Mouse (Mus musculus) activated CD4-positive, CD25-positive, alpha-beta regulatory T cell, adult 9 weeks (primary cell): ENCODE data around the gene Vmn1r219. TPM values are rescaled to one million over a fixed set of nuclear protein-coding genes. Genes with fewer than 3 reads are reported as not detected.

Experiments used
- polyA plus RNA-seq: library from polyadenylated mRNA; unstranded; fragments of 100-300 nt; shearing (Covaris generic); gene quantifications from one replicate; pipeline ENCODE4 v1.2.1, GENCODE M21; 2017

The Vmn1r219 gene
- not detected for polyA plus RNA-seq

GRCm38 (mm10) chr13:23159012-23159411, at the start of gene Vmn1r219:
Vmn1r219 (plus strand) TSS chr13:23159312.

DNA sequence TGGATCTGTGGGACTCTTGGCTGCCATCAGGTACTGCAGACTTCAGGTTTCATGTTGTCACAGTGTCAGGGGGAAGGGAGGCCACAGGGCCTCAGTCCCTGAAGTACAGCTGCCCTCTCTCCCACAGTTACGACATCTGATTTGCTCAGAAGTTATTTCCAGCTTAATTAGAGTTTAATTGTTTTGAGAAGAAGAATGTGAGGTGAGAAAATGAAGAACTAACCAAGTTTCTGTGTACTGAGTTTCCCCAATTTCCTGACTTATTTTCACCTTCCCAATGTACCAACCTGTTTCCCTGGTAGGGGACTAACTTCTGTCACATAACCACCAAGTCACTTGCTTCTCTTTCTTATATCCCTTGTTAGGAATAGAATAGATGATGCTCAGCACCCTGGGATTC, 41.0 kb upstream of the Vmn1r219 start, which contains the start of gene Vmn1r217:
Gene Vmn1r217 (minus strand): TSS at position 101 of the 400 bp plus-strand sequence.

GRCm38 (mm10) chr13:23133099-23133498, 26.0 kb upstream of the Vmn1r219 start, which contains the start of gene Vmn1r218:
Vmn1r218 (plus strand) TSS chr13:23133155.

GRCm38 (mm10) chr13:23187875-23188274, 28.8 kb downstream of the Vmn1r219 start, which contains the start of gene Vmn1r220:
Vmn1r220 (minus strand) TSS chr13:23187975.

DNA sequence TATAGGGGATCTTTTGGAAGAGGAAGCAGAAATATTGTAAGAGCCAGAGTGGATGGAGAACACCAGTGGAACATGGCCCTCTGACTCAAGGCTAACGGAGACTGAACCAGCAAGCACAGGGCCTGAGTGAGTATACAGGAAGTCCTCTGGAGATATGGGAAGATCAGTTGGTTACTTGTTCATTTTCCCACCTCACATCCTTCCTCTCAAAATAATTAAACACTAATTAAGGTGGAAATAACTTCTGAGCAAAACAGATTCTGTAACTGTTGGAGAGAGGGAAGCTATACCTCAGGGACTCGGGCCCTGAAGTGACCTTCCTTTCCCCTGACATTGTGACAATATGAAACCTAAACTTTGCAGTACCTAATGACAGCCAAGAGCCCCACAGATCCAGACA, 54.7 kb downstream of the Vmn1r219 start, which contains the start of gene Vmn1r221:
Gene Vmn1r221 (plus strand): TSS at position 301 of the 400 bp plus-strand sequence.

Other genes with a start within 250 kb of the Vmn1r219 start
- not detected for gene Vmn1r213, start 151.7 kb upstream of the Vmn1r219 start, polyA plus RNA-seq
- gene Vmn1r214, start 128.9 kb upstream of the Vmn1r219 start, polyA plus RNA-seq, result not detected
- gene Vmn1r215, start 91.3 kb upstream of the Vmn1r219 start, polyA plus RNA-seq, result not detected
- not detected for gene Vmn1r217, start 41.1 kb upstream of the Vmn1r219 start, polyA plus RNA-seq
- 0.04 TPM for gene Vmn1r218, start 26.2 kb upstream of the Vmn1r219 start, polyA plus RNA-seq
- not detected for gene Vmn1r220, start 28.7 kb downstream of the Vmn1r219 start, polyA plus RNA-seq
- gene Vmn1r221, start 54.8 kb downstream of the Vmn1r219 start, polyA plus RNA-seq, result not detected
- gene Vmn1r222, start 76.6 kb downstream of the Vmn1r219 start, polyA plus RNA-seq, result not detected
- gene Vmn1r223, start 87.8 kb downstream of the Vmn1r219 start, polyA plus RNA-seq, result not detected
- 30.3 TPM for gene Zfp322a, start 209.9 kb downstream of the Vmn1r219 start, polyA plus RNA-seq